Mouse (Mus musculus) activated CD4-positive, CD25-positive, alpha-beta regulatory T cell, adult 4 months (primary cell): Measurements from ENCODE around the gene 4933416C03Rik. TPM values are rescaled to one million over a fixed set of nuclear protein-coding genes. Genes with fewer than 3 reads are reported as not detected.

Source experiments
- ATAC-seq: one replicate; pipeline ENCODE4 v1.8.0; 2017
- polyA plus RNA-seq, 2 experiments: library from polyadenylated mRNA; unstranded; fragments of 100-300 nt; shearing (Covaris generic); gene quantifications; one replicate each; pipeline ENCODE4 v1.2.1; 2017

Gene 4933416C03Rik
- polyA plus RNA-seq, 2 experiments from 2014 or later: not detected

- no peak for ATAC-seq
These were observed 35.1 kb downstream of the 4933416C03Rik start for GRCm38 (mm10) chr10:116078636-116079035.

- no peak for ATAC-seq
These were observed 37.8 kb downstream of the 4933416C03Rik start for GRCm38 (mm10) chr10:116075954-116076353.

Other genes with a start within 250 kb of the 4933416C03Rik start
- gene Ptprr, start 95.7 kb downstream of the 4933416C03Rik start, polyA plus RNA-seq: not detected
- under 1 TPM in 1 of 2 experiments, not detected in 1; 0.12 TPM for gene Ptprb, start 161.6 kb upstream of the 4933416C03Rik start, polyA plus RNA-seq